Mouse (Mus musculus) left cerebral cortex, adult 2 months (tissue): ENCODE data around the gene Trmt112. TPM values are rescaled to one million over a fixed set of nuclear protein-coding genes. Genes with fewer than 3 reads are reported as not detected.
A peak's percentile ranks its signal among the peaks of the same experiment; 100 is the strongest.

Experiments
- DNase-seq, 2 experiments: peaks; one replicate each; pipeline ENCODE4 v3.0.0; 2021 to 2022; ENCODE audit warnings: low spot score in 2 of 2, mixed read lengths in 1 of 2; ENCODE audit errors: extremely low spot score in 1 of 2
- H3K27ac ChIP-seq: fragments of 200-600 bp; 2 replicates; pipeline ENCODE4 v1.8.1; 2022
- H3K4me3 ChIP-seq: fragments of 200-600 bp; 2 replicates; pipeline ENCODE4 v1.8.1; 2022
- CTCF ChIP-seq: fragments of 200-600 bp; IDR thresholded peaks from 2 replicates; pipeline ENCODE4 v1.8.1; 2022; ENCODE audit warnings: antibody characterized with exemption, mild to moderate bottlenecking, moderate library complexity
- intact Hi-C: fragments of 180-260 bp; cut with DNase I; formaldehyde crosslinking; loops from one replicate; pipeline ENCODE4 v1.15.1; 2025
- total RNA-seq, 2 experiments: library from RNA; stranded (reverse); gene quantifications; 2 replicates each; pipeline ENCODE4 v1.2.3; 2021

Gene Trmt112
- total RNA-seq, 2 experiments from 2014 or later: 40.0 to 43.4 TPM

DNA sequence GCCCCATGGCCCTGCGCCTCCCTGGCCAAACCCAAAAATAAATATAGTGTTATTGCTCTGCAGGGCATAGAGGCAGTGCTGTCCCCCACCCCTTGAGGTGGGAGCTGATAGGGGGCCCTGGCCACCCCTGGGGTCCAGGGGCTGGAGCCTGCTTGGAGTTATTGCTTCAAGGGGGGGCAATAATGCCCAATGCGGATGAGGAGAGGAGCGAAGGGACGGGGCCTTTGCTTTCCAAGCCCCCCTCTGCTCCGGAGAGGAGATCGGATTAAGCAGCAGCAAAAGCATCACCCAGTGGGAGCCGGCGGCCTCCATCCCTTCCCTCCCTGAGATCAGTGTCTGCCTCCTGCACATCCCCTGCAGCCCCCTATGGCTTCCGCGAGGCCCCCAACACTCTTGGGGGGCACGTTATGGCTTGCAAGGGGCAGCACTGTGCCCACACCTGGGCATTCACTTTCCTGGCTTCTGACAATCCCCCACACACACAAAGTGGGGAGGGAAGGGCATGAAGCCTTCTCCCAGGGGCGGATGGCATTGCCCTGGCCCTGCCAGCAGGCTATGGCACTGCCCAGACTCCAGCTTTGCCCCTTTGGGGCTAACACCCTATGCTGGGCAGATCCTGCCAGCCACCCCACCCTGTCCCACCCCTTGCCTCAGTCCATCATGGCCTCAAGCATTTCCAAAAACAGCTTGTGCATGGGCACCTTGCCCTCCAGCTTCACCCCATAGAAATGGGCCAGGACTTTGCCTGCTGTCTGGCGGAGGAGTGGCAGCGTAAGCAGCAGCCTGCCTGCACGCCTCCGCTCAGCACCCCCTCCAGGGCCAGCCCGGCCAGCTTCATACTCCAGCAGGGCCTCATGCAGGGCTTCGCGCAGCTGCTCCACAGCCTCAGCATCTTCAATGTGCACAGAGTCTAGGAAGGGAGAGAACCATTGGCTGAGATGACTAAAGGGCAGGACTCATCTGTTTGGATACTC lies 1.9 kb downstream of the Trmt112 start:
- H3K27ac ChIP-seq: no peak overlapping the region
- no peak for DNase-seq
- TF ChIP-seq CTCF: no peak
- H3K4me3 ChIP-seq: peak overlapping the region; percentile 21; the same call in 1 of the 2 replicates
- intact Hi-C loops: loop anchor here (1.0 kb wide), 1 partner anchor 9 kb away; no protein-coding TSS in a partner anchor

DNA sequence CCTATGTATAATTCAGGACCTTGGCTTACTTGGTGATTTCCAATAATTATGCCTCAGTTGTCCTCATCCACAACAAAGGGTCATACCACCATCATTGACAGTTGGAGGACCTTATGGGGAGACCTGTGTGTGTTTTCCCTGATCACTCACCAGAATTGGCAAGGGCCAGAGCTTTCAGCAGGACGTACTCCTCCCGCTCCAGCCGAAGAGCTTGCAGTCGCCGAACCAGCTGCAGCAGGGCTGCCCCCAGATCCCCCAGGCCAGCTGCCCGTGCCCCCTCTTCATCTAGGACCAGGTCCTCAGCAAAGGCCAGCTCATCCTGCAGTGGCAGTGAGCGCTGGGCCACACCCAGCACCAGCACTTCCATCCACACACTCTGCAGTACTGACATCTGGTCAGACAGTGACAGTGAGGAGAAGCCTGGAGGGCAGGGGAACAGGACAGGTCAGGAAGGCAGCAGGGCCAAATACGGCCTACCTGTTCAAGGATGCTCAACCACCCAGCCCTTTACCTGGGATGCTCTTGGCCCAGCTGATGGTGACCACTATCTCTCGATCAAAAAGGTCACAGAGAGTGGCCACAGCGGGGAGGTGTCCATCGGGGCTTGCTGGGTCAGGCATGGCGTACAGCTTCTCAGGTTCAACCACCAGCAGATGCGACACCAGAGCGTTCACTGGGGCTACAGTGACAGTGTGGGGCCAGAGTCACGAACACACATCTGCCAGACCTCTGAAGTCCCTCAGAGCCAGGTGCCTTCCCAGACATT lies 2.9 kb downstream of the Trmt112 start:
- intact Hi-C loops: loop anchor here (1.0 kb wide), 1 partner anchor 8 kb away; no protein-coding TSS in a partner anchor

GRCm38 (mm10) chr19:6913036-6913435 lies 3.5 kb downstream of the Trmt112 start:
- TF ChIP-seq CTCF: no peak
- intact Hi-C loops: no loop called here
- H3K4me3 ChIP-seq: no peak overlapping the region
- H3K27ac ChIP-seq: no peak overlapping the region
- no peak for DNase-seq

More for the DNA sequence above, 2.9 kb downstream of the Trmt112 start:
- Histone ChIP-seq H3K27ac (no peak overlapping the region), H3K4me3 (no peak overlapping the region)
- no peak for TF ChIP-seq CTCF
- DNase-seq: peak in 1 of 2 experiments; percentile 12

DNA sequence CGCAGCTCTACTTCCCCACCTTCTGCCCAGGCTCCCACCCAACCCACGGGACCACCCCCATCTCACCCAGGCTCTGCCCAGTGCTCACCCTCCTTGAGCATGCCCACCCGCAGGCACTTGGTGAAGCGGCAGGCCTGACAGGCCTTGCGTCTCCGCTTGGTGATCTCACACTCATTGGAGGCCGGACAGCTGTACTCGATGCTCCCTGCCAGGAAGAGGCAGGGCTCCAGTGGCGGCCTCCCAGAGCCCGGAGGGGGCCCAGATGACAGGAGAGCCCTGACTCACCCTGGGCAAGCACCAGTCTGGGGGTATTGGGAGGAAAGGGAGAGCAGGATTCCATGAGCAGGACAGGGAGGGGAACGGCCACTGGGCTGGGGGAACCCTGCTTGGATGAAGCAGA lies 4.5 kb downstream of the Trmt112 start:
- H3K27ac ChIP-seq: no peak overlapping the region
- peak; percentile 10 to 15 for DNase-seq
- H3K4me3 ChIP-seq: no peak overlapping the region
- intact Hi-C loops: no loop called here
- no peak for TF ChIP-seq CTCF

- DNase-seq: no peak
- TF ChIP-seq CTCF: no peak
- intact Hi-C loops: no loop called here
- no peak overlapping the region for H3K27ac ChIP-seq
- no peak overlapping the region for H3K4me3 ChIP-seq
Measured at GRCm38 (mm10) chr19:6914540-6914939, 5.0 kb downstream of the Trmt112 start.

GRCm38 (mm10) chr19:6915276-6915675 lies 5.8 kb downstream of the Trmt112 start:
- intact Hi-C loops: no loop called here
- Histone ChIP-seq H3K4me3 (no peak overlapping the region), H3K27ac (no peak overlapping the region)
- DNase-seq: no peak
- TF ChIP-seq CTCF: no peak

GRCm38 (mm10) chr19:6916496-6916895 lies 7.0 kb downstream of the Trmt112 start:
- DNase-seq: peak in 1 of 2 experiments; percentile 7
- intact Hi-C loops: no loop called here
- TF ChIP-seq CTCF: no peak
- Histone ChIP-seq H3K4me3 (no peak overlapping the region), H3K27ac (no peak overlapping the region)

- no peak for DNase-seq
- intact Hi-C loops: no loop called here
- no peak for TF ChIP-seq CTCF
- no peak overlapping the region for H3K4me3 ChIP-seq
- H3K27ac ChIP-seq: no peak overlapping the region
Measured at GRCm38 (mm10) chr19:6918321-6918720, 8.8 kb downstream of the Trmt112 start.

- DNase-seq: no peak
- intact Hi-C loops: no loop called here
- Histone ChIP-seq H3K4me3 (no peak overlapping the region; the same call in 1 of the 2 replicates), H3K27ac (no peak overlapping the region)
- no peak for TF ChIP-seq CTCF
Measured at GRCm38 (mm10) chr19:6919431-6919830, 9.9 kb downstream of the Trmt112 start.

DNA sequence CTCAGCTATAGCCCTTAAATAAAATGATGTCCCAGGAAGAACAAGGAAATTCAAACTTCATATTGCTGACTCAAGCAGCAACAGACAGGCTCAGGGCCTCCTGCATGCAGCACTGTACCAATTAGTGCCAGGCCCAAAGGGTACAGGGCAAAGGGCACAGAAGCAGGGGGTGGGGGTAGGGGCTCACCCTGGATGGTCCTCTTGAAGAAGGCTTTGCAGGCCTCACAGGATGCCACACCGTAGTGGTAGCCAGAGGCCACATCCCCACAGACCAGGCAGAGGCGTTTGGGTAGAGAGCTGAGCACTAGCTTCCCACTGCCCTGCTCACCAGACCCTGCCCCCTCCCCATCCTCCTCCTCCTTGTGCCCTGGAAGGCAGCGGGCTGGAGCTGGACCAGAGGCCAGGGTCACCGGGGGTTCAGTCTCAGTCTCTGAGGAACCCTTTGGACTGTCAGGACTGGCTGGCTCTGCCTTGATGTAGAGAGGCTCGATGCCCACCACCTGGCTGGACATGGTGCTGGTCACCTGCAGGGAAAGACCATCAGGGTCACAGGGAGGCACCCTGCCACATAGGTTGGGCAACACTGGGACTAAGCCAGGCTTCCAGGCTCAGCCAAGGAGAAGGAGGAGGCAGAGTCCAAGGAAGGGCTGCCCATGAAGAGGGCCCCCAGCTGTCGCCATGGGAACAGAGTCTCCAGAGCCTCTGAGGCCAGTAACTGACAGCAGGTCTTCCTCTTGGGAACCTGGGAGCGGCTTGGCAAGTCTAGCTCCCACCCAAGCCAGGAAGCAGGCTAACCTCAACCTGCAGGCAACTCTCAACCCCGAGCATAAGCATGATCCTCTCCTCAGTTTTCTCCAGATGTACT lies 10.6 kb downstream of the Trmt112 start:
- TF ChIP-seq CTCF: no peak
- Histone ChIP-seq H3K4me3 (peak overlapping the region; percentile 82), H3K27ac (no peak overlapping the region)
- intact Hi-C loops: loop anchor here (1.0 to 5.0 kb wide), 2 partner anchors 8 to 117 kb away; partner anchors contain the start of gene Stip1
- peak in 1 of 2 experiments; percentile 32 for DNase-seq
